Mouse (Mus musculus) cerebral cortex, adult 2 months (tissue): ENCODE measurements around the gene Myo10.

Source experiments
- WGBS: fragments of 180-500 bp; shearing (Covaris S2); methylation state at CpG from one replicate; pipeline ENCODE4 v1.1.7; 2018; 5-methylcytosine and 5-hydroxymethylcytosine counted together

The Myo10 gene

GRCm38 (mm10) chr15:25801726-25802125, 179.4 kb downstream of the Myo10 start:
- 52% methylated on average over 5 of the region's 5 CpGs for WGBS

- WGBS: 35% methylated on average over 8 of the region's 8 CpGs
These were observed 179.9 kb downstream of the Myo10 start for GRCm38 (mm10) chr15:25802194-25802593.

- 93% methylated on average over 15 of the region's 15 CpGs for WGBS
These were observed 180.8 kb downstream of the Myo10 start for GRCm38 (mm10) chr15:25803111-25803510.

DNA sequence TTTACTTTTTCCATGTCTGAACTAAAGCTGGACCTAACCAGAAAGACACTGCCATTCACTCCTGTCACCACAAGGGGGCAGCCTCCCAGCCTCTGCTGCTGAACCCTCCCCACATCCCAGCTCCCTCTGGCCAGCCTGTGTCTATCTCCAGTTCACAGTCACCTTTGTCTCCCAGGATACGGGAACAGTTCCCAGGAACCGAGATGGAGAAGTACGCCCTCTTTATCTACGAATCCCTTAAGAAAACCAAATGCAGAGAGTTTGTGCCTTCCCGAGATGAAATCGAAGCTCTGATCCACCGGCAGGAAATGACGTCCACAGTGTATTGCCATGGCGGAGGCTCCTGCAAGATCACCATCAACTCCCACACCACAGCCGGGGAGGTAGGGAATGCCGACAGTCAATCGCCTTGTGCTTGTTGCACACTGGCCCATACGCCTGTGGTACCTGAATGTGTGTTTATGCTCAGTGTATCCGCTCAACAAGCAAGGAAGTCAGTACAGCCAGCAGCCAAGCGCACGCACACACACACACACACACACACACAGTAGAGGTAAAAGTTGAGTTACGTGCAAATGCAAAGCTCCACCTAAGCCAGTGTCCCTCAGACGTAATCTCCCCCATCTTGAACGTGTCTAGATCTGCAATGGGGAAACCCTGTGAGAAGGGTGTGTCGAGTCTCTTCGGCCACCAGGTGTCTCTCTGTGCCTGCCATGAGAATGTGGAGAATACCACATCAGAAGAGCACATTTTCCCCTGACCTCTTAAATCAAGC, 183.2 kb downstream of the Myo10 start:
- WGBS: 63% methylated on average over 21 of the region's 21 CpGs

DNA sequence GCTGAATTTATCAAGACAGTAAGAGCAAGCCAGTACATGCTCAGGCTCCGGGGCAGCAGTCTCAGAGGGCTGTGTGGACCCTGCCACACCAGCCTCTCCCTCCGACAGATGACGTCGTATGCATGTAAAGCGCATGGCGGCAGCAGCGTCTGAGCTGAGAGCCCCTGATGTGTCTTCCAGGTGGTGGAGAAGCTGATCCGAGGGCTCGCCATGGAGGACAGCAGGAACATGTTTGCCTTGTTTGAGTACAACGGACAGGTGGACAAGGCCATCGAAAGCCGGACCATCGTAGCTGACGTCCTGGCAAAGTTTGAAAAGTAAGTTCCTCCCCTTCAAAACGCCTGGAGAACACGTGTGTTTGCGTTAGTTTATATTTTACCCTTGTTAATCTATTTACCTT, 184.0 kb downstream of the Myo10 start:
- 94% methylated on average over 17 of the region's 17 CpGs for WGBS

GRCm38 (mm10) chr15:25806878-25807277, 184.6 kb downstream of the Myo10 start:
- WGBS: 93% methylated on average over 9 of the region's 9 CpGs

GRCm38 (mm10) chr15:25808677-25809460, 186.5 kb downstream of the Myo10 start:
- 88% methylated on average over 20 of the region's 20 CpGs for WGBS

GRCm38 (mm10) chr15:25809669-25810068, 187.3 kb downstream of the Myo10 start:
- WGBS: 89% methylated on average over 6 of the region's 6 CpGs

- 81% methylated on average over 11 of the region's 11 CpGs for WGBS
These were observed 189.5 kb downstream of the Myo10 start for GRCm38 (mm10) chr15:25811834-25812250.

DNA sequence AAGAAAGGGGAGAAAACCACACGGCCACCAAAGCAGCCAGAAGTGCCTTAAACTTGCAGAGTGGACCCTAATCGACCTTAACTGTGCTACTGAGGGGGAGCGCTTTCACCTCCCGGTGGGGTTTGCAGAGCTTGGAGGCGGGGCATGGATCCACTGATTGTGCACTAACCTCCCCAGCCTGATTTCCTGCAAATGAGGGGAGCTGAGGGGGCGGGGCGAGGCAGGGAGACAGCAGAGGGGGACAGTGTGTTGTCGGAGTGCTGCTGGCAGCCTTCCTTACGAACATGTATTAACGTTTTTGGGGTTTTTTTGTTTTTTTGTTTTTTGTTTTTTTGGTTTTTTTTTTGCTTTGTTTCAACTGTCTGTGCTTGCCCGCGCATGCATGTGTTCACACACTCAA, 190.2 kb downstream of the Myo10 start:
- WGBS: 71% methylated on average over 12 of the region's 12 CpGs

DNA sequence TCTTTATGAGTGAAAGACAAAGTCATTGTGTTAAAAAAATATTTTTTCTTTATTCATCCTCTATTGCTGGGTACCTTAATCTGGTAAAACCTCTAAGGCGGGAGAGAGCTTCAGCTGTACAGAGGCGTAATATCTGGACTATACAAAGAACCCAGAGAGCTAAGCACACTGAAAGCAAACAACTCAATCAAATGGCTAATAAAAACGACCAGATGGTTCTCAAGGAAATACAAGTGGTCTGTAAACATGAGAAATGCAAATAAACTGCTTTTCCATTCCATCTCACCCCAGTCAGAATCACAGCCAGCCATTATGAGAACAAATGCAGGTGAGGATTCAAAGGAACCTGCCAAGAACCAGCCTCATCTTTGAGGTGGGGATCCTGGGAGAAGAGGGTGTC, 192.2 kb downstream of the Myo10 start:
- whole genome bisulfite sequencing: 84% methylated on average over 3 of the region's 3 CpGs

DNA sequence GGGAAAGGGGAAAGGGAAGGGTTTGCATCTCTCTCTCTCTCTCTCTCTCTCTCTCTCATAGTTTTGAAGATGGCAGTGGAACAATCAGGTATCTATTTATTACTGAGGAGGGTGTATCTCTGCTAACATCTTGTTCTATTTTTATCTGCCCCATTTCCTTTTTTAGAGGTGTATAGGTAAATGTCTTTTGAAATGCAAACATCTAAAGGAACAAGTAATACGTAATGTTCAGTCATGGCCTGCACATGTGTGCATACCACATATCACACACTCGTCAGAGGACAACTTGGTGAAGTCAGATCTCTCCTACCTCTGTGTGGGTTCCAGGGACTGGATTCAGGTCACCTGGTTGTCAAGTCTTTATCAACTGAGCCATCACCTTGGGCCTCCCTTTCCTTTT, 194.9 kb downstream of the Myo10 start:
- 98% methylated on average over 2 of the region's 2 CpGs for WGBS

GRCm38 (mm10) chr15:25822656-25823055, 200.3 kb downstream of the Myo10 start:
- 63% methylated on average over 3 of the region's 3 CpGs for WGBS

- WGBS: 65% methylated on average over 8 of the region's 8 CpGs
These were observed 204.2 kb downstream of the Myo10 start for GRCm38 (mm10) chr15:25826531-25826961.

- 79% methylated on average over 10 of the region's 10 CpGs for WGBS
These were observed 206.1 kb downstream of the Myo10 start for GRCm38 (mm10) chr15:25828464-25828863.

DNA sequence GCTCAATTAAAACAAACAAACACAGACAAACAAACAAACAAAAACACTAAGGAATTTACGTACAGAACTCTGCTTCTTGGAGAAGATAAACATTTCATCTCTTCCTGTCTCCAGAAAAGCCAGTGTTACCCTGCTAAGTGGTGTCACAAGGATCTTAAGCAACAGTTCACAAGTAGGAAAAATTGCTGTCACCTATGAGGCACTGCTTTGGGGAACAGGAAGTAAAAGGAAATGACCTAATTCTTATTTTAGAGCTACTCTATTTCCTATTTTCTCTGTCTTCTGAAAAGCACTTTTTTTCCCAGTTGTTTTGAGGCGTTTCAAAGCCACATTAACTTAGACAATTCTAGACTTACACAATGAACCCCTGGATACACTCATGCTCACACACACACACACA, 208.1 kb downstream of the Myo10 start:
- 51% methylated on average over 2 of the region's 2 CpGs for WGBS

DNA sequence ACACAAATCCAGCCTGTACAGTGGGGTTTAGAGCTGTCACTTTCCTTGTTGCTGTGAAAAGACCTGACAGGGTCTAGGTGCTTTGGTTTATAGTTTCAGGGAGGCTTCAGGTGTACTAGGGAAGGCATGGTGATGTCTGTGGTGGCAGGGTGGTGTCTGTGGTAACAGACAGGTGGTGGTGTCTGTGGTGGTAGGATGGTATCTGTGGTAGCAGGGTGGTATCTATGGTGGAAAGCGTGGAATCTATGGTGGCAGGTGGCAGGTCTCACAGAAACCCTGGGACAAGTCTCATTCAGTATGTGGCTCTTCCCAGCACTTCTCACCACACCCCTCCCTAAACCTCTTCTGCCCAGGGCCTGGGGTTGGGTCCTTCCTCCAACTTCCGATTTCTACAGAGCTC, 212.0 kb downstream of the Myo10 start:
- 86% methylated on average over 2 of the region's 2 CpGs for WGBS

- 89% methylated on average over 17 of the region's 17 CpGs for WGBS
These were observed 212.8 kb downstream of the Myo10 start for GRCm38 (mm10) chr15:25834920-25835674.

GRCm38 (mm10) chr15:25842462-25843085, 220.2 kb downstream of the Myo10 start:
- WGBS: 19% methylated on average over 16 of the region's 16 CpGs

GRCm38 (mm10) chr15:25843086-25843991, 221.0 kb downstream of the Myo10 start, which contains the start of gene Retreg1:
Gene Retreg1 (plus strand): TSS chr15:25843180.
- WGBS: under 1% methylated on average over 72 of the region's 72 CpGs
